Mouse (Mus musculus) cerebellum, adult 2 months (tissue): Measurements from ENCODE around the gene Sh3d19.

Experiments used
- CTCF ChIP-seq: fragments of 200-500 bp; IDR thresholded peaks from 2 replicates; pipeline ENCODE4 v1.5.1; 2011; ENCODE audit warnings: low read depth, mild to moderate bottlenecking, control low read depth, low read length, moderate library complexity, borderline replicate concordance; ENCODE audit not compliant: insufficient read depth
- POLR2A ChIP-seq: fragments of 200-500 bp; IDR thresholded peaks from 2 replicates; pipeline ENCODE4 v1.6.1; 2011; ENCODE audit warnings: low read length, control low read depth, borderline replicate concordance; ENCODE audit not compliant: insufficient read depth

GRCm38 (mm10) chr3:85930671-85931255, 40.1 kb upstream of the Sh3d19 start:
- TF ChIP-seq CTCF = no peak
- TF ChIP-seq POLR2A = no peak
